ENCODE assay signal across 25 mouse cellular contexts in the genomic region with DNA sequence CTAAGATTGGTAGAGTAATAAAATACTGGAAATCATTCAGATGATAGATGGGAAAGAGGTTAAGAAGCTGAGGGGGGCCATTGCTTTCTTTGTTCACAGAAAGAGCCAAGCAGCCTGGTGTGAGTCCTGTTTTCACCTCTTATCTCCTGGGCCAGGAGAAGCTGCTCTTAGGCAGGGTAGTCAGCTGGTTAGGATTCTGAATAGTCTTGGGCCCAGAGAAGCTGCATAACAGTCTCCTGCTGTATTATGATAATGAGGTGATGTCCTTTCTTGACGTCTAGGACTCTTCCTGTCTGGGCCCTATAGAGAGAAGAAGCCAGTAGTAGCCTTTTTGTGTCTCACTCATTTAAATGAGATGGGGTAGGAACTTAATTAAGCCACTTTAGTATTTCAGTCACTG.
"Had no signal": no experiment of that assay in that cellular context is flagged by ENCODE, and none has a peak within 500 bp of the region (broad histone marks: within the 10 kb centered on the region; RNA-seq: fewer than 3 reads in every experiment).

No protein-coding gene starts in this region.

- ATAC-seq: hindbrain, postnatal 0 days; intestine, embryonic 16.5 days had no signal

- H3K4me3 ChIP-seq: heart, adult 2 months; heart, embryonic 13.5 days; heart, embryonic 15.5 days; hindbrain, embryonic 13.5 days; hindbrain, embryonic 15.5 days; kidney, embryonic 15.5 days; limb, embryonic 10.5 days; limb, embryonic 12.5 days had no signal

- DNase-seq: gastrocnemius, postnatal 14 days; gastrocnemius, postnatal 36 days; heart, adult 11 months; heart, adult 2 months; heart, postnatal 14 days; heart, postnatal 36 days; kidney, adult 11 months; kidney, adult 2 months; kidney, adult 9 months; kidney, postnatal 14 days; kidney, postnatal 36 days; layer of hippocampus, adult 9-11 months; layer of hippocampus, postnatal 36 days had no signal

- H3K4me2 ChIP-seq: heart, embryonic 11.5 days; heart, embryonic 13.5 days; heart, embryonic 15.5 days; hindbrain, embryonic 13.5 days; hindbrain, embryonic 15.5 days; kidney, embryonic 15.5 days; limb, embryonic 12.5 days had no signal

- H3K36me3 ChIP-seq: heart, embryonic 13.5 days; heart, embryonic 15.5 days; hindbrain, embryonic 13.5 days; hindbrain, embryonic 15.5 days; kidney, embryonic 15.5 days; limb, embryonic 10.5 days; limb, embryonic 12.5 days had no signal

- H3K27ac ChIP-seq: heart, adult 2 months; heart, embryonic 13.5 days; heart, embryonic 15.5 days; hindbrain, embryonic 13.5 days; hindbrain, embryonic 15.5 days; hindbrain, postnatal 0 days; kidney, embryonic 15.5 days; kidney, postnatal 0 days; limb, embryonic 10.5 days; limb, embryonic 12.5 days; liver, embryonic 14.5 days had no signal

- H3K9ac ChIP-seq: heart, embryonic 13.5 days; heart, embryonic 15.5 days; hindbrain, embryonic 13.5 days; hindbrain, embryonic 15.5 days; kidney, embryonic 15.5 days; limb, embryonic 12.5 days; liver, embryonic 14.5 days had no signal

- H3K4me1 ChIP-seq: hindbrain, embryonic 13.5 days; hindbrain, embryonic 15.5 days; kidney, embryonic 15.5 days; limb, embryonic 10.5 days; limb, embryonic 12.5 days had no signal

- H3K9me3 ChIP-seq: heart, embryonic 13.5 days; heart, embryonic 15.5 days; hindbrain, embryonic 13.5 days; hindbrain, embryonic 15.5 days; kidney, embryonic 15.5 days; limb, embryonic 10.5 days; limb, embryonic 12.5 days had no signal

- H3K27me3 ChIP-seq: heart, embryonic 13.5 days; heart, embryonic 15.5 days; hindbrain, embryonic 13.5 days; hindbrain, embryonic 15.5 days; kidney, embryonic 15.5 days; limb, embryonic 12.5 days had no signal
